Mouse (Mus musculus) layer of hippocampus, adult 8-10 months (tissue): ENCODE results near the gene Kcnn1. TPM values are rescaled to one million over a fixed set of nuclear protein-coding genes. Genes with fewer than 3 reads are reported as not detected.

Experiments used
- DNase-seq, 2 experiments: peaks; one replicate each; pipeline ENCODE4 v3.0.0; 2022; ENCODE audit warnings: low spot score in 2 of 2
- total RNA-seq, 4 experiments: library from RNA; stranded (reverse); gene quantifications; 2 replicates each; pipeline ENCODE4 v1.2.4; 2022

Kcnn1 gene
- total RNA-seq, 4 experiments from 2014 or later = 16.5 to 20.0 (median 16.6) TPM

GRCm38 (mm10) chr8:70893656-70894384 lies 30.8 kb upstream of the Kcnn1 start:
- DNase-seq = peak in 1 of 2 experiments; percentile 71

GRCm38 (mm10) chr8:70892896-70893655 lies 30.0 kb upstream of the Kcnn1 start:
- no peak for DNase-seq

- DNase-seq = no peak
Measured at GRCm38 (mm10) chr8:70892022-70892895, 29.2 kb upstream of the Kcnn1 start, which contains the start of gene Slc5a5. Gene Slc5a5, minus strand, starts transcription at chr8:70892757.

GRCm38 (mm10) chr8:70891356-70891755 lies 28.3 kb upstream of the Kcnn1 start:
- DNase-seq = no peak

- no peak for DNase-seq
Measured at GRCm38 (mm10) chr8:70890656-70891055, 27.6 kb upstream of the Kcnn1 start.

- no peak for DNase-seq
Measured at GRCm38 (mm10) chr8:70887669-70888068, 24.6 kb upstream of the Kcnn1 start.

GRCm38 (mm10) chr8:70885612-70886011 lies 22.6 kb upstream of the Kcnn1 start:
- DNase-seq = no peak

GRCm38 (mm10) chr8:70884683-70885082 lies 21.6 kb upstream of the Kcnn1 start:
- no peak for DNase-seq

- no peak for DNase-seq
Measured at GRCm38 (mm10) chr8:70884186-70884585, 21.1 kb upstream of the Kcnn1 start.

GRCm38 (mm10) chr8:70880546-70880945 lies 17.5 kb upstream of the Kcnn1 start:
- DNase-seq = no peak

- no peak for DNase-seq
Measured at GRCm38 (mm10) chr8:70880126-70880525, 17.1 kb upstream of the Kcnn1 start.

GRCm38 (mm10) chr8:70879500-70879899 lies 16.4 kb upstream of the Kcnn1 start:
- no peak for DNase-seq

- no peak for DNase-seq
Measured at GRCm38 (mm10) chr8:70878178-70878577, 15.1 kb upstream of the Kcnn1 start.

- no peak for DNase-seq
Measured at GRCm38 (mm10) chr8:70876382-70876781, 13.3 kb upstream of the Kcnn1 start.

GRCm38 (mm10) chr8:70874441-70874840 lies 11.4 kb upstream of the Kcnn1 start:
- no peak for DNase-seq

- DNase-seq = peak; percentile 95 to 96
Measured at GRCm38 (mm10) chr8:70873364-70873985, 10.4 kb upstream of the Kcnn1 start, which contains the start of gene Ccdc124. Gene Ccdc124, minus strand, starts transcription at chr8:70873935.

GRCm38 (mm10) chr8:70872643-70873363 lies 9.7 kb upstream of the Kcnn1 start:
- no peak for DNase-seq

GRCm38 (mm10) chr8:70871195-70871807 lies 8.2 kb upstream of the Kcnn1 start:
- no peak for DNase-seq

- peak; percentile 66 to 79 for DNase-seq
Measured at GRCm38 (mm10) chr8:70869601-70870041, 6.6 kb upstream of the Kcnn1 start.

GRCm38 (mm10) chr8:70869199-70869571 lies 6.1 kb upstream of the Kcnn1 start:
- no peak for DNase-seq
